Mouse (Mus musculus) forebrain, embryonic 13.5 days (tissue): ENCODE measurements around the gene Tex14. TPM values are rescaled to one million over a fixed set of nuclear protein-coding genes. Genes with fewer than 3 reads are reported as not detected.
A peak's percentile ranks its signal among the peaks of the same experiment; 100 is the strongest.
"Not testable (repeated sequence)": the region's sequence is repeated elsewhere in the genome, so short reads cannot be mapped to it uniquely, and the experiment has no call there.

Experiments used
- ATAC-seq: fragments of 200-750 bp; cut with Nextera tagmentation; 2 replicates; pipeline ENCODE4 v1.8.0; 2017
- H3K27ac ChIP-seq: fragments of 300-500 bp; sonication (generic); 2 replicates; pipeline ENCODE4 v1.5.1; 2015; ENCODE audit warnings: inconsistent platforms, mild to moderate bottlenecking, moderate library complexity
- H3K27me3 ChIP-seq: fragments of 300-500 bp; sonication (generic); 2 replicates; pipeline ENCODE4 v1.6.1; 2015; ENCODE audit warnings: mild to moderate bottlenecking, inconsistent platforms
- H3K36me3 ChIP-seq: fragments of 300-500 bp; sonication (generic); 2 replicates; pipeline ENCODE4 v1.6.1; 2015; ENCODE audit warnings: mild to moderate bottlenecking, inconsistent platforms; ENCODE audit not compliant: poor library complexity, severe bottlenecking
- H3K4me1 ChIP-seq: fragments of 300-500 bp; sonication (generic); 2 replicates; pipeline ENCODE4 v1.6.1; 2015; ENCODE audit warnings: inconsistent platforms
- H3K4me2 ChIP-seq: fragments of 300-500 bp; sonication (generic); 2 replicates; pipeline ENCODE4 v1.6.1; 2015; ENCODE audit warnings: inconsistent platforms, mild to moderate bottlenecking, moderate library complexity
- H3K4me3 ChIP-seq: fragments of 300-500 bp; sonication (generic); 2 replicates; pipeline ENCODE4 v1.5.1; 2015; ENCODE audit warnings: mild to moderate bottlenecking, inconsistent platforms
- H3K9ac ChIP-seq: fragments of 300-500 bp; sonication (generic); 2 replicates; pipeline ENCODE4 v1.6.1; 2015; ENCODE audit warnings: mild to moderate bottlenecking, inconsistent platforms
- H3K9me3 ChIP-seq: fragments of 300-500 bp; sonication (generic); replicated peaks from 2 replicates; pipeline ENCODE4 v1.6.1; 2016; ENCODE audit warnings: inconsistent platforms
- WGBS: fragments of 180-500 bp; shearing (Covaris S2); methylation state at CpG from one replicate; pipeline ENCODE4 v1.1.7; 2015; 5-methylcytosine and 5-hydroxymethylcytosine counted together
- polyA plus RNA-seq: library from polyadenylated mRNA; unstranded; fragments of >200 nt; fragmentation: Nextera tagmentation; extraction: Ambion mirVana; gene quantifications from 2 replicates; pipeline ENCODE4 v1.2.1, GENCODE M21; 2015

The Tex14 gene
- polyA plus RNA-seq, 1 experiment from 2014 or later = 0.10 TPM

DNA sequence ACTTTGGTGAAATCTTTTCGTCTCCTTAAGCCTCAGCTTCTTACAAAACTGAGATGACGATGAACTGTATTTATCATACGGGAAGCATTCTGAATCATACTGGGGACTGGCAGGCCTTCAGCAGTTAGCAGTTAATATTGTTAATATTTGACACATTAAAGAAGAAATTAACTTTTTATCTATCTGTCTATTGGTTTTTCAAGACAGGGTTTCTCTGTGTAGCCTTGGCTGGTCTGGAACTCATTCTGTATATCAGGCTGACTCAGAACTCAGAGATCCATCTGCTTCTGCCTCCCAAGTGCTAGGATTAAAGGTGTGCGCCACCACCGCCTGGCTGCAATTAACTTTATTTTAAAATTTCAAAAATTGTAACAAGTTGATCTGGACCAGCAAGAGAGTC, 50.7 kb downstream of the Tex14 start:
- no peaks in the 10 kb centered on the region for H3K4me1 ChIP-seq
- WGBS = 94% methylated on average over 5 of the region's 5 CpGs

DNA sequence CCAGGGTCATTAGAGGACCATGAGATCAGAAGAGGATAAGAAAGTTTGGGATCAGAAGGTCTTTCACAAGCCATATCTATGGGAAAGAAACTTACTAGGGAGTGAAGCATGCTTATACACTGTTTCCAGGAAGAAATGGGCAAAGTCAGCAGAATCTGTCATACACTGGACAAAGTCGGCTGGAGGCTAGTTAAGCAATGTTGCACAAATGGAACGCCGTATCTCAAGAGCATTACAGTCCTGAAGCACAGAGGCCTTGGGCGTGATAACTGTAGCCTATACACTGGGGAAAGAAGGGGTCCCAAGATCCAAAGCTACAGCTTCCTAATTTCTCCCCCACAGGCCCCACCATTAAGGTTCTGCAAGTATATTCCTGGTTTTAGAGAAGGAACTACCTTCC, 51.1 kb downstream of the Tex14 start:
- no peak overlapping the region for H3K4me2 ChIP-seq
- H3K4me1 ChIP-seq = no peaks in the 10 kb centered on the region
- no peaks in the 10 kb centered on the region for H3K27me3 ChIP-seq
- ATAC-seq = no peak
- WGBS = 93% methylated on average over 4 of the region's 4 CpGs
- H3K36me3 ChIP-seq = no peaks in the 10 kb centered on the region
- no peak overlapping the region for H3K27ac ChIP-seq
- no peak overlapping the region for H3K9ac ChIP-seq
- H3K4me3 ChIP-seq = no peak overlapping the region
- no peaks in the 10 kb centered on the region for H3K9me3 ChIP-seq

More for the DNA sequence above, 50.7 kb downstream of the Tex14 start:
- no peaks in the 10 kb centered on the region for H3K36me3 ChIP-seq
- no peak for ATAC-seq
- no peak overlapping the region for H3K27ac ChIP-seq
- no peaks in the 10 kb centered on the region for H3K9me3 ChIP-seq
- no peak overlapping the region for H3K4me3 ChIP-seq
- no peak overlapping the region for H3K4me2 ChIP-seq
- no peaks in the 10 kb centered on the region for H3K27me3 ChIP-seq
- H3K9ac ChIP-seq = no peak overlapping the region

DNA sequence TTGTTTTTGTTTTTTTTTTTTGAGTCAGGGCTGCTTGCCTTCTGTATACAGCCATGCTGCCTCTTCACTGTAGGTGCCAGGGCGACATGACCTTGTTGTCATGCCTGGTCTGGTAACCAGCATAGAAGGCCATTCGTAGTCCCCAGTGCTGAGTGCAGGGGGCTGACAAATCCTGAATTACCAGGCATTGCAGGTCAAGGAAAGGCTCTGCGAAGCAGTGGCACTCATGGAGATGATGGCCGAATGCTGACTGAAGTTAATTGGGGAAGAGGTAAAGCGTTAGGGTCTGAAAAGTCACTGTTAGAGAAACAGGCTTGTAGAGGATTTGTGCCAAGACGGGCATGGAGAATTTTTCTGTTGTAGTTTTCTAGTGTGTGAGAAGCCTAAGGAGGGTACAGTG, 55.7 kb downstream of the Tex14 start:
- Histone ChIP-seq H3K36me3 (no peaks in the 10 kb centered on the region), H3K4me3 (no peak overlapping the region), H3K27me3 (no peaks in the 10 kb centered on the region), H3K9ac (no peak overlapping the region), H3K27ac (no peak overlapping the region), H3K4me2 (no peak overlapping the region), H3K4me1 (0 out of 2 replicates have a peak, but pooled peaks cover 4% of the 10 kb centered on the region), H3K9me3 (no peaks in the 10 kb centered on the region)
- WGBS = 91% methylated on average over 6 of the region's 6 CpGs
- no peak for ATAC-seq

DNA sequence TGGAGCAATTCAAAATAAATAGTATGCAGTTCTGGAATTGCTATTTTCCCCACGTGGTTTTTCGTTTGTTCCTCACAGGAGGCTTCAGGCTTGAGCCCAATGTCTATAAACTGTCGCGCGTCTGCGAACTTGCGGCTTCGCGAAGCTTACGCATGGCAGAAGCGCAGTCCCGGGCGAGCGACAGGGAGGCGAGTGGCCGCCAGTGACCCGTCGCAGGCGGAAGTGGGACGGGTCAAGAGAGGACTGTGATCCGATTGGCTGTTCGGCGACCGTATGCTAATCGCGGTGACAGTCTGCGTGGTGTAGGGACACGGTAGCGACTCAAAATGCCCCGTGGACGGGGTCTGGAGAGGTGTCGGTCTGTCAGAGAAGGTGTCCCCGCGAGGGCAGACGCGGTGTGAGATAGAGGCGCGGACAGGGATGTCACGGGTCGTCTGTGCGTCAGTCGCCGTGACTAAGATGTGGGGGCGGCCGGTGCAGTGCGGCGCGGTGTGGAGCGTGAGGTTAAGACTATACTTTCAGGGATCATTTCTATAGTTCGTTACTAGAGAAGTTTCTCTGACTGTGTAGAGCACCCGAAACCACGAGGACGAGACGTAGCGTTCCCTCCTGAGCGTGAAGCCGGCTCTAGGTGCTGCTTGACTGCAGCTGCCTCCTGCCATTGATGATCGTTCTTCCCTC, 57.1 kb downstream of the Tex14 start:
- H3K4me1 ChIP-seq, H3K27ac ChIP-seq, H3K36me3 ChIP-seq, H3K27me3 ChIP-seq, H3K9me3 ChIP-seq: not testable (repeated sequence)
- peak; percentile 98 for ATAC-seq
- under 1% methylated on average over 24 of the region's 58 CpGs for WGBS
- H3K4me2 ChIP-seq = peak overlapping the region; percentile 53
- H3K9ac ChIP-seq = 0 out of 2 replicates have a peak overlapping the region, but pooled peaks have one; percentile 30
- H3K4me3 ChIP-seq = peak overlapping the region; percentile 31

DNA sequence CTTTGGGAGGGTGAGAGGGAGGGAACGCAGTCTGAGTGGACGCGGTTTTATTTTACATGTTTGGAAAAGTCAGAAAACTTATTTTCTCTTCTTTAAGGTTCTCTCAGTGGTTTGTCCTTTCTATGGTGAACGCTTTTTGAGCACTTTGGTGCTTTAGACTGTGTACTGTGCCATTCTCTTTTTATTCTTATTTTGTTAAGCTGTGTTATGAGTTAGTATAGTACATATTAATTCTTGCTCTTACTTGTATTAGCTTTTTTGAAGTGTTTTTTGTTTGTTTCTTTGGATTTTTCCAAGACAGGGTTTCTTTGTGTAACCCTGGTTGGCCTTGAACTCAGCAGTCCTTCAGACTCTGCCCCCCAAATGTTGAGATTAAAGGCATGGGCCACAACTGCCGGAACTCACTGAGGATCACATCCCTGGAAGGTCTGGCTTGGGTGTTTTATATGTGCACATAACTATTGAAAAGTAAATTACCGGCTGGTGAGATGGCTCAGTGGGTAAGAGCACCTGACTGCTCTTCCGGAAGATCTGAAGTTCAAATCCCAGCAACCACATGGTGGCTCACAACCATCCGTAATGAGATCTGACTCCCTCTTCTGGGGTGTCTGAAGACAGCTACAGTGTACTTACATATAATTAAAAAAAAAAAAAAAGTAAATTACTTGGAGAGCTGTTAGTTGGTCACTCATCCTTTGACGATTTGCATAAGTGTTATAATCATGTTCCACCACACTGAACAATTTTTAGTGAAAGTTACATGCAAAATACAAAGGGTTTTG, 57.8 kb downstream of the Tex14 start:
- Histone ChIP-seq H3K4me2 (no peak overlapping the region), H3K27me3 (no peaks in the 10 kb centered on the region), H3K9ac (no peak overlapping the region), H3K9me3 (no peaks in the 10 kb centered on the region), H3K36me3 (no peaks in the 10 kb centered on the region), H3K27ac (peak overlapping the region; percentile 45), H3K4me3 (no peak overlapping the region), H3K4me1 (0 out of 2 replicates have a peak, but pooled peaks cover 4% of the 10 kb centered on the region)
- ATAC-seq = no peak; the same call in 1 of the 2 replicates
- 9% methylated on average over 9 of the region's 9 CpGs for whole genome bisulfite sequencing

DNA sequence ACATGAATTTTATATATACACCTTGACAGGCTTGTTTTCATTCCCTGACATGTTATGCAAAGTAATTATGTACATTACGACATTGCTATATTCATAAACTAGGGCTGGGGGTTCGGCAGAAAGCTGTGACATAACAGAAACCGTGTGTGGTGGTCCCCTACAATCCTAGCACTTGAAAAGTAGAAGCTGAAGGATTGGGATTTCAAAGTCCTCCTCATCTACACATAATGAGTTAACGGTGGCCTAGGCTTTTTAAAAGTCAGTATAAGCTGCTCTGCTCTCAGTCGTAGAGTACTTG, 58.3 kb downstream of the Tex14 start:
- WGBS = 55% methylated on average over 5 of the region's 5 CpGs
- Histone ChIP-seq H3K4me1 (0 out of 2 replicates have a peak, but pooled peaks cover 4% of the 10 kb centered on the region), H3K9me3 (no peaks in the 10 kb centered on the region), H3K36me3 (no peaks in the 10 kb centered on the region), H3K27me3 (0 out of 2 replicates have a peak, but pooled peaks cover under 1% of the 10 kb centered on the region), H3K27ac (no peak overlapping the region; the same call in 1 of the 2 replicates), H3K4me3 (no peak overlapping the region), H3K4me2 (no peak overlapping the region), H3K9ac (no peak overlapping the region)
- no peak for ATAC-seq

DNA sequence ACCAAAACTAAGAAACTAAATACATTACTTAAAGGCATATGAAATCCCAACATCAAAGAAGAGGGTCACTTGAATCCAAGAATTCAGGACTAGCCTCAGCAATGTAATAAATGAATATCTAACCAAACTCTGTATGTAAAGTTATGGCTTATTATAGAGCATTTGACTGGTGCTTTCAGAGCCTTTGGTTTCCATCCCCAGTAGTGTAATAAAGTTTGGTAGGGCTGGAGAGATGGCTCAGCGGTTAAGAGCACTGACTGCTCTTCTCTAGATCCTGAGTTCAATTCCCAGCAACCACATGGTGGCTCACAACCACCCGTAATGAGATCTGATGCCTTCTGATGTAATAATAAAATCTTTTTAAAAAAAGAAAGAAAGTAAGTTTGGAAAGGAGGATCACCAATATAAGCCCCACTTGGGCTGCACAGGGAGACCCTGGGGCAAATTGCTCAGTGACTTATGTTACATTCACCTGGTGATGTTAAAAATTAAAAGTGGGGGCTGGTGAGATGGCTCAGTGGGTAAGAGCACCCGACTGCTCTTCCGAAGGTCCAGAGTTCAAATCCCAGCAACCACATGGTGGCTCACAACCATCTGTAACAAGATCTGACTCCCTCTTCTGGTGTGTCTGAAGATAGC, 59.0 kb downstream of the Tex14 start:
- H3K4me1 ChIP-seq, H3K4me2 ChIP-seq, H3K36me3 ChIP-seq, H3K9me3 ChIP-seq, H3K9ac ChIP-seq, H3K27me3 ChIP-seq, ATAC-seq, H3K4me3 ChIP-seq, H3K27ac ChIP-seq: not testable (repeated sequence)
- WGBS = 80% methylated on average over 4 of the region's 4 CpGs

DNA sequence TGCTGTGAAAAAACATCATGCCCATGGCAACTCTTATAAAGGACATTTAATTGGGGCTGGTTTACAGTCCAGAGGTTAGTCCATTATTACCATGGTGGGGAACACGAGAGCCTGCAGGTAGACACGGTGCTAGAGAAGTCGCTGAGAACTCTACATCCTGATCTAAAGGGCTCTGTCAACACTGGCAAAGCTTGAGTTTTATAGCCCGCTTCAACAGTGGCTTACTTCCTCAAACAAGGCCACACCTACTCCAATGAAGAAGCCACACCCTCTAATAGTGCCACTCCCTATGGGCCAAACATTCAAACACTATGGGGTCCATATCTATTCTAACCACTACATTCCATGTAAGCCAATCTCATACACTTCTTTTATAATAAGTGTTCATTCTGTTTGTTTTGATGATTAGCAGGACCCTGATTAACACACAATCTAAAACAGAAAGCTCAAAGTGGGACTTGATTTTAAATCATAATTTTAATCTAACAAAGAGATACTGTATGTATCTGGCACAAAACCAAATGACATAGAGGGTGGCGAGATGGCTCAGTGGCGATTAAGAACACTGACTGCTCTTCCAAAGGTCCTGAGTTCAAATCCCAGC, 61.2 kb downstream of the Tex14 start:
- 73% methylated on average over 6 of the region's 6 CpGs for WGBS
- H3K9ac ChIP-seq = no peak overlapping the region
- no peaks in the 10 kb centered on the region for H3K36me3 ChIP-seq
- no peaks in the 10 kb centered on the region for H3K9me3 ChIP-seq
- no peak overlapping the region for H3K4me2 ChIP-seq
- peaks cover 5% of the 10 kb centered on the region; the same call in 1 of the 2 replicates for H3K27me3 ChIP-seq
- ATAC-seq = no peak
- H3K27ac ChIP-seq = no peak overlapping the region
- H3K4me1 ChIP-seq = 0 out of 2 replicates have a peak, but pooled peaks cover 8% of the 10 kb centered on the region
- no peak overlapping the region for H3K4me3 ChIP-seq

DNA sequence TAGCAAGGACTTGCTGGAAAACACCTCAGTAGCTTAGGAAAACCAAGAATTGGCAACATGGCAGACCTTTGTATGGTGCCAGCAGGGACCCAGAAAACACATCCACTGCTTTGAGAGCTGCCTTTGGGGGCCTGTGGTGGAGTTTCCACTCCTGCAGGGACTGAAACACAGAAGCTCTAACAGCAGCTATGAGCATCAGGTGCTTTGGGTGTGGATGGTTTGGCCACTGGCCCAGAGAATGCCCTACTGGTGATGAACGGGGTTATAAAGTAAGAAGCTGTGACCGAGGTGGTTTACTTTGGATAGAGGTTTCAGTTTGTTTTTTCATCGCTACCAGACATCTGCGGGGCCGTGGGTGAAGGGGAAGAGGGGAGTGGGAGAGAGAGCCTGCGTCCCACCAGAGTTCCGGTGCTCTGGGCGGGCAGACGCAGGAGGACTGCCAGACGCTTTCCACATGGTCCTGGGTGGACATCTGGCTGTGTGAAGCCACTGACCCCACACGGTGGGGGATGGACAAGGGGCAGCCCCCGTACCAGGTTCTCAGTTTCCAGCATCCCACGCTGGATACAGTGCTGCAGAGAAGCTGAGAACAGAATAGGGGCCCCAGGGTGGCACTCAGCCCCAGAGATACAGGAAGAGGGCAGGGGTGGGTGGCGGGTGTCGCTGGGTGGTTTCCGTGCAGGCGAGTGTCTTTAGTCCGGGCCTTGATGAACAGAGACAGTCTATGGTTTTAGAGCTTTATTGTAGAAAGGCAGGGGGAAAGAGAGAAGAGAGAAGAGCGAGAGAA, 62.8 kb downstream of the Tex14 start:
- Histone ChIP-seq H3K27ac (no peak overlapping the region), H3K4me2 (no peak overlapping the region), H3K27me3 (peaks cover 5% of the 10 kb centered on the region; the same call in 1 of the 2 replicates), H3K9me3 (no peaks in the 10 kb centered on the region), H3K4me3 (no peak overlapping the region), H3K36me3 (no peaks in the 10 kb centered on the region), H3K4me1 (0 out of 2 replicates have a peak, but pooled peaks cover 4% of the 10 kb centered on the region), H3K9ac (no peak overlapping the region; the same call in 1 of the 2 replicates)
- WGBS = 72% methylated on average over 19 of the region's 19 CpGs
- ATAC-seq = no peak

DNA sequence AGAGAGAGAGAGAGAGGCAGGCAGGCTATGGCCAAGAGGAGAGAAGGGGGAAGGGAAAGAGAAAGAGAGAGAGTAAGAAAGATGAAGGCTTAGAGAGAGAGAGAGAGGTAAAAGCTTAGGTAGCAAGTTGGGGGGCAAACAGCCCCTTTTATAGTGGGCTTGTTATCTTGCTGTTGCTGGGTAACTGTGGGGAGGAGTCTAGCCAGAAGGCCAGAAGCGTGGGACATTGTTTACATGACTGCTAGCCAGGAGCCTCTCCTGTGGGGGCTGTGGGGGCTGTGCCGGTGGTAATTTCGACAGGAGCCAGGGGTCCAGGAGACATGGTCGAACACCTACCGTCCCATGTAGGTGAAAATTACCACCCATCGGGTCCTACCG, 63.4 kb downstream of the Tex14 start:
- Histone ChIP-seq H3K4me3 (no peak overlapping the region), H3K36me3 (no peaks in the 10 kb centered on the region), H3K27ac (no peak overlapping the region), H3K9me3 (no peaks in the 10 kb centered on the region), H3K4me1 (0 out of 2 replicates have a peak, but pooled peaks cover 4% of the 10 kb centered on the region), H3K9ac (no peak overlapping the region), H3K4me2 (no peak overlapping the region), H3K27me3 (peaks cover 5% of the 10 kb centered on the region; the same call in 1 of the 2 replicates)
- no peak for ATAC-seq
- 69% methylated on average over 7 of the region's 7 CpGs for WGBS

DNA sequence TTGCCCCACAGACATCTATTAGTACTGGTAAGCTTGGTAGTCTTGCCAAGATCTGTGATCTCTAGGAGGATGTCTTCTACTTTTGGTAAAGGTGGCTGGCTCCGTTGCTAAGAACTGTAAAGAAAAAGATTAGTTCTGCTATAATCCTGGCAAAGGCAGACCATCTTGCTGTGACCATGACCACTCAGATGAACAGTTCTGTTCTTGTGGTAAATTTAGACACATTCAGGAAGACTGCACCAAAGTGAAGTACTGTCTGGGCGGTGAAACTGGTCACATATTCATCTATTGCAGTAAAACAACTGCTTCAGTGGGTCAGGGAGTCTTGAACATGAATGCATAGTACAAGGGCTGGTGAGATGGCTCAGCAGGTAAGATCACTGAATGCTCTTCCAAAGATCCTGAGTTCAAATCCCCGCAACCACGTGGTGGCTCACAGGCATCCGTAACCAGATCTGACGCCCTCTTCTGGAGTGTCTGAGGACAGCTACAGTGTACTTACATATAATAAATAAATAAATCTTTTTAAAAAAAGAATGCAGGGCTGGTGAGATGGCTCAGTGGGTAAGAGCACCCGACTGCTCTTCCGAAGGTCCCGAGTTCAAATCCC, 63.9 kb downstream of the Tex14 start:
- 83% methylated on average over 9 of the region's 9 CpGs for WGBS
- Histone ChIP-seq H3K9me3 (no peaks in the 10 kb centered on the region), H3K4me3 (no peak overlapping the region), H3K9ac (no peak overlapping the region), H3K4me2 (no peak overlapping the region), H3K4me1 (0 out of 2 replicates have a peak, but pooled peaks cover 4% of the 10 kb centered on the region), H3K36me3 (no peaks in the 10 kb centered on the region), H3K27me3 (peaks cover 5% of the 10 kb centered on the region; the same call in 1 of the 2 replicates), H3K27ac (no peak overlapping the region)
- no peak for ATAC-seq
